Mouse (Mus musculus) embryonic fibroblast, embryonic 13.5 days (primary cell): ENCODE measurements around the gene Spata16. TPM values are rescaled to one million over a fixed set of nuclear protein-coding genes. Genes with fewer than 3 reads are reported as not detected.

Experiments
- H3K27ac ChIP-seq: 2 replicates; pipeline ENCODE4 v1.5.1; 2012; ENCODE audit warnings: low read length, control low read depth, inconsistent platforms; ENCODE audit not compliant: insufficient read depth
- H3K4me1 ChIP-seq: 2 replicates; pipeline ENCODE4 v1.6.1; 2011; ENCODE audit warnings: low read length; ENCODE audit not compliant: control insufficient read depth, insufficient read depth
- H3K4me3 ChIP-seq: 2 replicates; pipeline ENCODE4 v1.5.1; 2011; ENCODE audit warnings: mild to moderate bottlenecking, control low read depth, low read length; ENCODE audit not compliant: insufficient read depth
- CTCF ChIP-seq: IDR thresholded peaks from 2 replicates; pipeline ENCODE4 v1.5.1; 2011; ENCODE audit warnings: mild to moderate bottlenecking, control low read depth, low read length, moderate library complexity, borderline replicate concordance; ENCODE audit not compliant: insufficient read depth
- POLR2A ChIP-seq: IDR thresholded peaks from 2 replicates; pipeline ENCODE4 v1.6.1; 2011; ENCODE audit warnings: low read depth, mild to moderate bottlenecking, control low read depth, low read length, moderate library complexity
- polyA plus RNA-seq: library from polyadenylated mRNA; stranded (reverse); fragments of >200 nt; gene quantifications from 2 replicates; pipeline ENCODE4 v1.2.4, GENCODE M21; 2011; ENCODE audit warnings: low read depth; ENCODE audit not compliant: missing spikeins, insufficient read length

Spata16 gene
- polyA plus RNA-seq, 1 experiment: not detected

DNA sequence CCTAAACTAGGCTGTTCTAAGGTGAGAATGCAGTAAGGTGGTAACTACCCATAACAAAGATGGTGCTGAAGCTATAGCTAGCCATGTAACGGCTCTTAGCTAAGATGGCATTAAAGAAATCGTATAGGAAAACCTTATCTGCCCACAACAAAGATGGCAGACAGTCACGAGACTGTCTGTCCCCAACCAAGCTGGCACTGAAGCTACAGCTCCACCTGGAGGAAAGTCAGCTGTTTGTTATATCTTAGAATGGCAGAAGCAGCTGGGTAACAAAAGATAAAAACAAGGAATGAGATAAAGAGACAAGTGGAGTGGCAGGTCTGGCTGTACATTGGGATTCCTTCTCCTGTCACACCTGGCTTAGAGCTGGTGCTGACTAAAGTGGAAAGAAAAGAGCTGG, 333.1 kb downstream of the Spata16 start:
- TF ChIP-seq POLR2A (no peak), CTCF (no peak)
- H3K4me3 ChIP-seq: no peak overlapping the region
- no peak overlapping the region for H3K27ac ChIP-seq
- H3K4me1 ChIP-seq: no peaks in the 10 kb centered on the region

- H3K4me3 ChIP-seq: no peak overlapping the region
- no peaks in the 10 kb centered on the region for H3K4me1 ChIP-seq
- TF ChIP-seq CTCF (no peak), POLR2A (no peak)
- no peak overlapping the region for H3K27ac ChIP-seq
These were observed 333.9 kb downstream of the Spata16 start for GRCm38 (mm10) chr3:26971276-26971675.

DNA sequence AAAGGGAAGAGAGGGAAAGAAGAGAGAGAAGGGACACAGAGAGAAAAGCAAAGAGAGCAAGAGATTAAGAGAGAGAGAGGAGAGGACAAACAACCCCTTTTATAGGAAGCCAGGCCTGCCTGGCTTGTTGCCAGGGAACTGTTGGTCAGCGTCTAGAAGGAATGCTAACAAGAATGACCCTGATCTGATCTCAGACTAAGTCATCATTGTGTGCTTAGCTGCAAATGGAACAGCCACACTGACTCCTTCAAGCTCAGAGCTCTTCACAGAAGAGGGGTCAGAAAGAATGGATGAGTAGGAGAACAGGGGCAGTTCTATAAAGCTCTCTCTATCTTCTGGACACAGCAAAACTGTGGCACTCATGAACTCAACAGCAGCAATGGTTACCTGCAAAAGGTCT, 334.7 kb downstream of the Spata16 start:
- no peaks in the 10 kb centered on the region for H3K4me1 ChIP-seq
- H3K27ac ChIP-seq: no peak overlapping the region
- no peak overlapping the region for H3K4me3 ChIP-seq
- TF ChIP-seq POLR2A (no peak), CTCF (no peak)

- no peak for TF ChIP-seq CTCF
- no peak for TF ChIP-seq POLR2A
- H3K27ac ChIP-seq: no peak overlapping the region
- H3K4me1 ChIP-seq: no peaks in the 10 kb centered on the region
- no peak overlapping the region for H3K4me3 ChIP-seq
These were observed 342.2 kb downstream of the Spata16 start for GRCm38 (mm10) chr3:26979603-26980002.

DNA sequence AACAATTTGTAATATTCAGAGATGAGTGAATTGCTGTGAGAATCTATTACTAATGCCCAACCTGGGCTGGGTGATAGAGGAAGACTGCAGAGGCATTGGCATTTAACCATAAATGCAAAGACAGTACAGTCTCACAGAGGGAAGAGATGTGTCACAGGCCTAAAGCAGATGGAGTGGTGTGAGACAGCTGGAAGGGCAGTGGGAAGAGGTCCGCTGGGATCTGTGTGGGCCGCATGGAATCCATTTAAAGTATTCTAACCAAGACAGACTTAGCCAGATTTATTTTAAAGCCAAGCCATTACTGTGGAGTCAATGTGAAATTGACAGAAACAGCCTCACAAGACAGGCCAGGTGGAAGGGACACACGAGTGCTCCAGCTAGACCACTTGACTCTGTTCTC, 343.0 kb downstream of the Spata16 start:
- Histone ChIP-seq H3K27ac (no peak overlapping the region), H3K4me3 (no peak overlapping the region), H3K4me1 (no peaks in the 10 kb centered on the region)
- TF ChIP-seq CTCF (no peak), POLR2A (no peak)

- no peak overlapping the region for H3K27ac ChIP-seq
- TF ChIP-seq POLR2A: no peak
- no peak for TF ChIP-seq CTCF
- no peaks in the 10 kb centered on the region for H3K4me1 ChIP-seq
- no peak overlapping the region for H3K4me3 ChIP-seq
These were observed 344.7 kb downstream of the Spata16 start for GRCm38 (mm10) chr3:26981979-26982623.

- no peak overlapping the region for H3K27ac ChIP-seq
- no peak overlapping the region for H3K4me3 ChIP-seq
- no peak for TF ChIP-seq CTCF
- no peak for TF ChIP-seq POLR2A
- H3K4me1 ChIP-seq: no peaks in the 10 kb centered on the region
These were observed 346.3 kb downstream of the Spata16 start for GRCm38 (mm10) chr3:26983749-26984148.

- no peak for TF ChIP-seq CTCF
- Histone ChIP-seq H3K4me3 (no peak overlapping the region), H3K4me1 (no peaks in the 10 kb centered on the region), H3K27ac (no peak overlapping the region)
These were observed 369.4 kb downstream of the Spata16 start for GRCm38 (mm10) chr3:27006844-27007243.

DNA sequence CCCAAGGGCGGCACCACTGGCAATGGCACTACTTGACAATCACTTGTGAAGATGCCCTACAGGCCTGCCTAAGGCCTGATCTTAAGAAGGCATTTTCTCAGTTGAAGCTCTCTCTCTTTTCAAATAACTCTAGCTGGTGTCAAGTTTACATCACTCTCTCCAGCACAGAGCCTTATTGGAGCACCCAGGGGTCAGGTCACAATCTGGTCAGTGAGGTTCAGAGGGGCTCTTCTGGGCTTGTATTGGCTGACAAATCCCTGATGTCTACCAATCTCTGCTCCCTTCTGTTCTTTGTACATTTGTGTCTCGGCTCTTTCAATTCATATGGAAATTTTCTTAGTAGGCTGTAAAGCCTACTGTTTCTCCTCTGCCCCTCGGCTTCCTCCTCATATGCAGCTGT, 390.5 kb downstream of the Spata16 start:
- H3K4me1 ChIP-seq: no peaks in the 10 kb centered on the region
- no peak overlapping the region for H3K27ac ChIP-seq
- TF ChIP-seq POLR2A: no peak
- H3K4me3 ChIP-seq: no peak overlapping the region

- H3K4me1 ChIP-seq: no peaks in the 10 kb centered on the region
- no peak overlapping the region for H3K27ac ChIP-seq
- no peak for TF ChIP-seq CTCF
- no peak for TF ChIP-seq POLR2A
- H3K4me3 ChIP-seq: no peak overlapping the region
These were observed 391.1 kb downstream of the Spata16 start for GRCm38 (mm10) chr3:27028526-27028925.
